24 mouse cellular contexts compared by ENCODE assay signal in genomic region chr19:32019722-32020121, GRCm38 (mm10).
DNase-seq lines count a peak whose midpoint lies in the region; ATAC-seq and TF ChIP-seq lines count a peak whose summit lies in the region.
"Had no signal": no experiment of that assay in that cellular context is flagged by ENCODE, and none has a peak within 500 bp of the region (broad histone marks: within the 10 kb centered on the region; RNA-seq: fewer than 3 reads in every experiment).

No protein-coding gene starts in this region.

- no peak overlapping the region for H3K4me3 ChIP-seq in heart, embryonic 13.5 days
- H3K4me3 ChIP-seq in hindbrain, postnatal 0 days (ENCODE audit: low read length): no peak overlapping the region
- H3K4me3 ChIP-seq in hindbrain, embryonic 14.5 days (replicated peaks; ENCODE audit: low read length): no peak overlapping the region
- H3K4me3 ChIP-seq: embryonic facial prominence, embryonic 15.5 days; hindbrain, embryonic 13.5 days; limb, embryonic 13.5 days; liver, embryonic 13.5 days; lung, embryonic 15.5 days; midbrain, embryonic 10.5 days; neural tube, embryonic 13.5 days had no signal

- no peaks in the 10 kb centered on the region for H3K27me3 ChIP-seq in heart, embryonic 13.5 days (replicated peaks)
- no peaks in the 10 kb centered on the region for H3K27me3 ChIP-seq in hindbrain, postnatal 0 days (ENCODE audit: insufficient read depth, low read length)
- no peaks in the 10 kb centered on the region for H3K27me3 ChIP-seq in hindbrain, embryonic 14.5 days (ENCODE audit: control insufficient read depth, insufficient read depth, low read length)
- H3K27me3 ChIP-seq: embryonic facial prominence, embryonic 15.5 days; hindbrain, embryonic 13.5 days; limb, embryonic 13.5 days; liver, embryonic 13.5 days; lung, embryonic 15.5 days; neural tube, embryonic 13.5 days had no signal

- ATAC-seq in heart, embryonic 13.5 days (ENCODE audit: extremely low read depth, insufficient number of reproducible peaks, low FRiP score, low TSS enrichment): peak; percentile 53; the same call in 1 of the 2 replicates
- no peak for ATAC-seq in hindbrain, postnatal 0 days
- ATAC-seq in hindbrain, embryonic 14.5 days (ENCODE audit: low FRiP score): no peak
- ATAC-seq: forebrain, embryonic 16.5 days had no signal

- WGBS in heart, embryonic 13.5 days: 13% methylated on average over 8 of the region's 8 CpGs
- WGBS in hindbrain, postnatal 0 days: 52% methylated on average over 8 of the region's 8 CpGs
- WGBS in hindbrain, embryonic 14.5 days: 44% methylated on average over 8 of the region's 8 CpGs

- H3K9ac ChIP-seq in heart, embryonic 13.5 days: no peak overlapping the region
- H3K9ac ChIP-seq in hindbrain, postnatal 0 days (replicated peaks; ENCODE audit: low read length): no peak overlapping the region
- H3K9ac ChIP-seq in hindbrain, embryonic 14.5 days: no peak overlapping the region
- H3K9ac ChIP-seq: embryonic facial prominence, embryonic 15.5 days; hindbrain, embryonic 13.5 days; limb, embryonic 13.5 days; liver, embryonic 13.5 days; lung, embryonic 15.5 days; neural tube, embryonic 13.5 days had no signal

- H3K4me2 ChIP-seq in heart, embryonic 13.5 days: peak overlapping the region; percentile 34
- H3K4me2 ChIP-seq in hindbrain, postnatal 0 days (ENCODE audit: low read depth, low read length): no peak overlapping the region
- H3K4me2 ChIP-seq in hindbrain, embryonic 14.5 days (replicated peaks): no peak overlapping the region
- H3K4me2 ChIP-seq: embryonic facial prominence, embryonic 15.5 days; hindbrain, embryonic 13.5 days; limb, embryonic 13.5 days; liver, embryonic 13.5 days; lung, embryonic 15.5 days; neural tube, embryonic 13.5 days had no signal

- H3K4me1 ChIP-seq in heart, embryonic 13.5 days: peaks cover 34% of the 10 kb centered on the region
- no peaks in the 10 kb centered on the region for H3K4me1 ChIP-seq in hindbrain, postnatal 0 days (ENCODE audit: insufficient read depth, low read length)
- no peaks in the 10 kb centered on the region for H3K4me1 ChIP-seq in hindbrain, embryonic 14.5 days (replicated peaks; ENCODE audit: control insufficient read depth, insufficient read depth, low read length)
- H3K4me1 ChIP-seq: embryonic facial prominence, embryonic 15.5 days; lung, embryonic 15.5 days; midbrain, embryonic 10.5 days had no signal

- H3K27ac ChIP-seq in heart, embryonic 13.5 days (replicated peaks): peak overlapping the region; percentile 66
- H3K27ac ChIP-seq in hindbrain, postnatal 0 days: no peak overlapping the region
- H3K27ac ChIP-seq in hindbrain, embryonic 14.5 days: no peak overlapping the region
- H3K27ac ChIP-seq: embryonic facial prominence, embryonic 15.5 days; hindbrain, embryonic 13.5 days; limb, embryonic 13.5 days; liver, embryonic 13.5 days; lung, embryonic 15.5 days; midbrain, embryonic 10.5 days; neural tube, embryonic 13.5 days had no signal

- no peak for DNase-seq in heart, adult 18-20 months
- DNase-seq in hindbrain, postnatal 0 days (ENCODE audit: low spot score): peak; percentile 2
- DNase-seq in hindbrain, embryonic 14.5 days (ENCODE audit: low spot score): no peak
- peak; percentile 43 for DNase-seq in embryo, embryonic 10 days (ENCODE audit: low spot score)
- DNase-seq in mesoderm, embryonic 11.5 days (ENCODE audit: low read depth, low spot score): peak; percentile 23
- no peak for DNase-seq in right cerebral cortex, adult 2 months (ENCODE audit: low spot score in 2 of 2)
- DNase-seq: B cell, adult 2 months; cerebellum, adult 2 months; cerebellum, postnatal 36 days; gastrocnemius, postnatal 36 days; kidney, adult 11 months; liver, embryonic 13.5 days; lung, postnatal 4 days; spleen, adult 18-20 months; thymus, adult 18-20 months; thymus, postnatal 4 days had no signal

- no peaks in the 10 kb centered on the region; the same call in 1 of the 2 replicates for H3K9me3 ChIP-seq in heart, embryonic 13.5 days
- no peaks in the 10 kb centered on the region for H3K9me3 ChIP-seq in hindbrain, postnatal 0 days (ENCODE audit: low read length)
- no peaks in the 10 kb centered on the region for H3K9me3 ChIP-seq in hindbrain, embryonic 14.5 days (ENCODE audit: control insufficient read depth, low read length)
- H3K9me3 ChIP-seq: embryonic facial prominence, embryonic 15.5 days; hindbrain, embryonic 13.5 days; liver, embryonic 13.5 days; lung, embryonic 15.5 days; midbrain, embryonic 10.5 days; neural tube, embryonic 13.5 days had no signal

- TF ChIP-seq CTCF in hindbrain, postnatal 0 days (IDR thresholded peaks at IDR 0.05; ENCODE audit: low read depth): no peak

- H3K36me3 ChIP-seq in heart, embryonic 13.5 days: peaks cover 17% of the 10 kb centered on the region
- no peaks in the 10 kb centered on the region for H3K36me3 ChIP-seq in hindbrain, postnatal 0 days (ENCODE audit: insufficient read depth, low read length)
- H3K36me3 ChIP-seq in hindbrain, embryonic 14.5 days (replicated peaks; ENCODE audit: control insufficient read depth, insufficient read depth): no peaks in the 10 kb centered on the region
- H3K36me3 ChIP-seq: embryonic facial prominence, embryonic 15.5 days; hindbrain, embryonic 13.5 days; limb, embryonic 13.5 days; liver, embryonic 13.5 days; lung, embryonic 15.5 days; midbrain, embryonic 10.5 days; neural tube, embryonic 13.5 days had no signal

Comparison
In these comparisons a context has a peak if more than half of its experiments do, and no peak if none do; other contexts are left out.
1. DNase-seq: peak in hindbrain, postnatal 0 days (single experiment), embryo, embryonic 10 days (single experiment) and mesoderm, embryonic 11.5 days (single experiment); none in heart, adult 18-20 months (0 of 2), hindbrain, embryonic 14.5 days (single experiment) and right cerebral cortex, adult 2 months (0 of 2).